Mouse (Mus musculus) kidney, adult 11 months (tissue): ENCODE results near the gene Dlec1.

ENCODE experiments used
- DNase-seq: peaks from one replicate; pipeline ENCODE4 v3.0.0; 2022

Gene Dlec1

DNA sequence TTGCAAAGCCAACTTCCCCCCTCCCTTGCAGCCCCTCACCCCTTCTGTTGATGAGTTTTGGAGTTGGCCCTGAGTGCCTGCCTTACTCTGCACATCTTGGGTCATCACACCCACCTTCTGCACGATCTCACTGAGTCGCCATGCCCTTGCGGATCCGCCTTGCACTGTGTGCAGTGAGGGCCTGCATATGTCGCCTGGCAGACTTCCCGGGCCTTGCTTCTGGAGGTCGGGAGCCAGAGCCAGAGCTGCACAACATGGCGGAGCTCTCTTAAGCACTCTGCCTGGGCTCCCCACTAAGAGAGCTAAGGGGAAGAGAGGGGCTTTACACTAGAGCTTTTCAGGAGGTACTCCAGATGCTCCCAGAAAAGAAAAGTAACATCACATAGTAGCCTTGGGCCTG is 42.4 kb downstream of the Dlec1 start:
- DNase-seq = no peak

DNA sequence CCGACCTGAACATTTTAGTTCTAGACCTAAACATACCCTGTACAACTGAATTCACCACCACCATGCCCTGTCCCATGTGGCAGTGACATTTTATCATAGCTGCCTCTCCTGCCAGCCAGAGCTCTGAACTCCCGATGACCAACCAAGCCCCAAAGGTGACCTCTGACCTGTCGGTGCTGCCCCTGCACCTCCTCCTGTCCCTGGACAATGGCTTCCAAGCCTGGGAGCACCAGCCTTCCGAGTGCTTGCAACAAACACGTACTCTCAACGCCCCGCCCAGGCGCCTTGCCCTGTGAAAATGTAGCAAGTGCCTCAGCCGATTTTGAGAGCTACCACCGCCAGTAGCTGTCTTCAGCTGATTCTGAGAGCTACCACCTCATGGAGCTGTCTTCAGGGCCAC is 42.9 kb downstream of the Dlec1 start:
- no peak for DNase-seq

DNA sequence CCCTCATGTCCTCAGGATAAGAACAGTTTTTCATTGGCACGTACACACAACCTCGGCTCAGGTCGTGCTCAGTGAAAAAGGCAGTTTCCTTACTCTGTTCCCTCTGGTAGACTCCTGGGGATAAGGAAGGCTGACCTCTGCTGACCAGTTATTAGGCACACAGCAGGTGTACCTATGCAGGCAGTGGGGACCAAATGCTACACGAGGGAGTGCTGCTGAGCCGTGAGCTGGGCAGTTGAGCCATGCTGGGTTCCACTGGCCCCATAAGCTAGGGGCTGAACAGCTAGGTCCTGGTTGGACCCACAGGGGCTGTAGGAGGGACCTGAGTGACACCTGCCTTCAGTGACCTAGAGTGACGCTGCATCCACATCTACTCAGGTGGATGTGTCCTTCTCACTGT is 43.4 kb downstream of the Dlec1 start:
- DNase-seq = no peak

GRCm38 (mm10) chr9:119146098-119146770 is 44.0 kb downstream of the Dlec1 start:
- DNase-seq = no peak

- no peak for DNase-seq
Measured at GRCm38 (mm10) chr9:119149601-119150000, 47.3 kb downstream of the Dlec1 start.

GRCm38 (mm10) chr9:119151751-119152150 is 49.5 kb downstream of the Dlec1 start:
- DNase-seq = no peak

GRCm38 (mm10) chr9:119155416-119155815 is 53.1 kb downstream of the Dlec1 start:
- DNase-seq = peak; percentile 81

- DNase-seq = no peak
Measured at GRCm38 (mm10) chr9:119155826-119156225, 53.5 kb downstream of the Dlec1 start.

DNA sequence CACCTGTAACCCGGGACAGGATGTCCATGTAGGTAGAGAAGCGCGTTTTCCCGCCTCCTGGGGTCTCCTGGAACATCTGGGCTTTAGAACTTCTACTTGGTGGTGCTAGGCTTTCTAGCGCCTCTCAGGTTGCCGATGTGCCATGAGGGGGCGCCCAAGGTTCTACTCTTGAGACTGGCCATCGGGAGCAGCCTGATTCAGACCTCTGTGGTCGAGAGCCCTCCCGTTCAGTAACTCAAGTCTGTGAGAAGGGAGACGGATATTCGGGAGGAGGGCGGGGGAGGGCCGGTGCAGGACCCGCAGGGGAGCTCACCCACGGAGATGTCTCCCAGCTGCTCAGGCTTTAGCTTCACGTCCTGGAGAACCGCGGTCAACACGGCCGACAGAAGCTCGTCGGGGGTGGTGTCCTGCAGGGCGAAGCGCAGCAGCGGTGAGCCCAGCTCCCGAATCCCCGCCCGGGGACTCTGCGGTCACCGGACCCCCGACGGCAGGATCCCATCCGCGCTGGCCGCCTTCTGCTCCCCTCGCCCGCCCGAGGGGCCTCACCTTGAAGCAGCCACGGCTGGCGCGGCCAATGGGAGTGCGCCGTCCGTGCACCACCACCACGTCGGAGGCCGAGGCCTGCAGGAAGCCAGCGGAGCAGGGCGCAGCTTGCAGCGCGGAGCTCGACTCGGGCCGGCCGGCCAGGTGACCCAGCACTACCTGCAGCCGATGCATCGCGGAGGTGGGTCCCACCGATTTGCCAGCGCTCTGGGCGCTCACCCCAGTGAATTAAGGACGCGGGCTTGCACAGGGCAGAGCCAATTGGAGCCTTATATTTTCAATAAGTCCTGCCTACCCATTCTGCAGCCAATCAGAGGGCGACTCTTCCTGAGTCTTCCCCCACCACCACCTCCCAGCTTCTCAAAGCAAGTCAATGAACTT is 54.3 kb downstream of the Dlec1 start, which contains the start of gene Acaa1b:
Acaa1b (minus strand) TSS at position 816 of the 924 bp plus-strand sequence.
- peak; percentile 89 for DNase-seq

DNA sequence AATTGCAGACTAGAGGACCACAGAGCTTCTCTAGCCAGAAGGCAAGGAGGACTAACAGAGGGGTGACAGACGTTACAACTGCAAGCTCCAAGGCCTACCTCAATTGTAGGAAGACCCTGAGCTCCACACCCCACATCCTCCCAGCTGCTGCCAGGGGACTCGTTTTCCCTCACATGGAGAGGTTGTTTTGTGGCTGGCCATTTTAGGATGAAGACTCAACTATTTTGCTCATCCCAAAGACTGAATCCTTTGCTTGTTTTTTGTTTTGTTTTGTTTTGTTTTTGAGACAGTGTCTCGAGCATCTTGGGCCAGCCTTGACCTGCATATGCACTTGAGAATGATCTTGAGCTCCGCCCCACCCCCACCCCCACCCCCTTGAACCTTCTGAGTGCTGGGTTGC is 56.6 kb downstream of the Dlec1 start, which contains the start of gene Gm47289:
Gm47289 (plus strand) TSS at position 301 of the 400 bp plus-strand sequence.
- no peak for DNase-seq

DNA sequence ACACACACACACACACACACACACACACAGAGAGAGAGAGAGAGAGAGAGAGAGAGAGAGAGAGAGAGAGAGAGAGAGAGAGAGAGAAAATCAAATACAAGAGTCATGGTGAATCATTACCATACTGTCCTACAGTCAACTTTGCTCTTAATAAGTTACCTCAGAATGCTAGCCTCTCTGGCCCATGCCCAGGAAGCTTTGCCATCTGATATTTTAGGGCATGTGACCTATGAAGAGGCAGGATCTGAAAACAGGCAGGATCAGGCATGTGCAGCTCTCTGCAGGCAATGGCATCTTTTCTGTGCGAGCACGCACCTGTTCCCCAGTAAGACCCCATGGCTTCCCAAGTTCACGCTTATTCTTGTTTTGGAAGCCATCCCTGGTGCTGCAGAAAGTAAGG is 58.4 kb downstream of the Dlec1 start:
- peak; percentile 94 for DNase-seq

GRCm38 (mm10) chr9:119164743-119165142 is 62.5 kb downstream of the Dlec1 start:
- peak; percentile 87 for DNase-seq

GRCm38 (mm10) chr9:119165548-119165947 is 63.3 kb downstream of the Dlec1 start:
- DNase-seq = peak; percentile 87

DNA sequence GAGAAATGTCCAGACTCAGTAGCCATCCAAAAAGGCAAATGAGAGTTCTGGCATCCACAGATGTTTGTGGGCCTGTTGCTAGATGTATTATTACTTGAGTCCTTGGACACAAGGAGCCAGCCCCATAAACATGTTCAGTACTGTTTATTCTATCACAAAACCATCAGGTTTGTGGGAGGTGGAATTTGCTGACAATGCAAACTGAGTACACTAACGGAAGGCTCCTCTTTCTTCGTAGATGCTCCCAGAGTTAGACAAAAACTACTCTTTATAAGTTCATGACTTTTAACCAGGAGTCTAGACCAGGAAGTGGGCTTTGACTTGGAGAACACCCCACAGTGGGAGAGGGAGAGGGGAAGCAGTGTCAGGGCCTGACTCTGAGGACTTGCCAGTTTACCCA is 65.3 kb downstream of the Dlec1 start:
- DNase-seq = no peak

DNA sequence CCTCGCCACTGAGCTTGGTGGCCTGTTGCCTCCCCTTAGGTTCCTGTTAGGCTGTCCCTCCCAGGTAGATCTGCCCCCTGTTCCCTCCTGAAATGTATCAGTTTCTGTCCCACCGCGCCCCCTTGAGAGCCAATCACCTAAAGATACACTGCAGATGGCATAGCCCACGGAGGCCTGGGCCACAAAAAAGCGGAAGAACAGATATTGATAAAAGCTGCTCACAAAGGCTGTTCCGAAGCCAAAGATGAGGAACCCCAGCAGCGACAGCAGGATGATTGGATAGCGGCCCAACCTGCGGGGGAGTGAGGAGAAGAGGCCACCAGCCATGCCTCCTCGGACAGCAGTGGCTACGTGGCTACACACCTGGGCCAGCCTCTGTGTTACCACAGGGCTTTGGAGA is 77.0 kb downstream of the Dlec1 start:
- DNase-seq = no peak

GRCm38 (mm10) chr9:119181241-119181728 is 79.0 kb downstream of the Dlec1 start:
- peak; percentile 73 for DNase-seq

GRCm38 (mm10) chr9:119192202-119192990 is 90.1 kb downstream of the Dlec1 start:
- peak; percentile 86 for DNase-seq
